Mouse (Mus musculus): ENCODE data around the gene Tarbp2. TPM values are rescaled to one million over a fixed set of nuclear protein-coding genes. Genes with fewer than 3 reads are reported as not detected.

Gene Tarbp2
- total RNA-seq, 2 experiments from 2014 or later, result 11.9 to 19.7 TPM

- 0 out of 2 replicates have a peak, but pooled peaks have one; percentile 21 for ATAC-seq (replicated peaks; ENCODE audit: low FRiP score, poor library complexity, severe bottlenecking)
Observed at GRCm38 (mm10) chr15:102503924-102504782, 13.8 kb upstream of the Tarbp2 start.

DNA sequence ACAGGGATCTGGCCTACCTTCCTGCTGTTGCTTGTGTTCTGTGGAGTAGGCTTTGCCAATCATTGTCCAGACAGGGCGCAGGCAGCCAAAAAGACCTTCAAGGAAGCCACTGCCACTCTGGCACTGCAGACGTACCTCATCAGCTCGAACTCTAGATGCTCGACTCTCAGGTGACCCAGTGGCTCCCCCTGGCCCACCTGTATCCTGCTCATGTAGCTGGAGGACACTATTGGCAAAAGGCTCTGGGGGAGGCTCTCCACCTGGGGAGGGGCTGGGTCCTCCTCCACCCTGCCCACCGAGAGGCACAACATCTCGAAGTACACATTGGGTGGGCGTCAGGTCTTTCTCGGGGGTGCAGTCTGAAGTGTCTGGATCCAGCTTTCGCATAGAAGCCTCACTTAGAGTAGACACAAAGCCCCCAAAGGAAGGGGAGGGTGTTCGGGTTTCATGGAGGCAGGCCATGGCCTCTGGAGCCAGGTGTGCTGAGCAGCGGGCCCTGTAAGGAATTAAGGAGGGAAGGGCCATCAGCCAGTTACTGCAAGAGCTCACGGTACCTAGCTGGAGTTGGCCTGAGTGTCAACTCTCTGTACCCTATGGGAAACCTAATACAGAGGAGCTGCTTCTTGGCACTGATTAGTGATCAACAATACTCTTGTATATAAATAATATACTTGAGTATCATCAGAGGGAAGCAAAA is 12.8 kb upstream of the Tarbp2 start:
- no peak for ATAC-seq (replicated peaks; ENCODE audit: low FRiP score, poor library complexity, severe bottlenecking)

GRCm38 (mm10) chr15:102505770-102506463 is 12.1 kb upstream of the Tarbp2 start:
- ATAC-seq (replicated peaks; ENCODE audit: low FRiP score, poor library complexity, severe bottlenecking), result no peak

DNA sequence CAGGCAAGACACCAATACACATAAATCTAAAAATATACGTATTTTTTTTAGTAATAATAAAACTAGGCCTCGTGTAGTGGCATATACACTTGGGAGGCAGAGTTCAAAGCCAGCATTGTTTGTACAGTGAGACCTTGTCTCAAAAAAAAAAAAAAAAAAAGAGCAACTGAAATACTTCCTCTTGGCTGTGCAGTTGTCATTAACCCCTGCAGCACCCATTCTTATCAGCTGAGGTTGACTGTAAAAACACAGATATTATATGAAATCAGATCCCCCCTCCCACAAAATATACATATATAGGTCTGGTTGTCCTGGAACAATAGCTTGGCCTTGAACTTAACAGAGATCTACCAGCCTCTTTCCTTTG is 11.5 kb upstream of the Tarbp2 start:
- ATAC-seq (replicated peaks; ENCODE audit: low FRiP score, poor library complexity, severe bottlenecking), result no peak

GRCm38 (mm10) chr15:102506864-102507263 is 11.1 kb upstream of the Tarbp2 start:
- ATAC-seq (replicated peaks; ENCODE audit: low FRiP score, poor library complexity, severe bottlenecking), result no peak

DNA sequence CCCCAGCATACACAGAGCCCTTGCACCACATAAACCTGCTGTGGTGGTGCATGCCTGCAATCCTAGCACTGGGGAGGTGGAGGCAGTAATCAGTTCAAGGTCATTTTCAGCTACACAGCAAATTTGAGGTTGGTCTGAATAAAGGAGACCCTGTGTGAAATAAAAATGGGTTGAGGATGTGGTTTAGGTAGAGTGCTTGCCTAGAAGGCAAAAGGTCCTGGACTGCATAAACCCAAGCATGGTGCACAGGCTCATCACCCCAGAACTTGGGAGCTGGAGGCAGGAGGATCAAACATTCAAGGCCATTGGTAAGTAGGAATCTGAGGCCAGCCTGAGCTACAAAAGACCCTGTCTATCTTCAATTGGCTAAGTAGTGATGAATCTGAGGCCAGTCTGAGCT is 10.4 kb upstream of the Tarbp2 start:
- no peak for ATAC-seq (replicated peaks; ENCODE audit: low FRiP score, poor library complexity, severe bottlenecking)

DNA sequence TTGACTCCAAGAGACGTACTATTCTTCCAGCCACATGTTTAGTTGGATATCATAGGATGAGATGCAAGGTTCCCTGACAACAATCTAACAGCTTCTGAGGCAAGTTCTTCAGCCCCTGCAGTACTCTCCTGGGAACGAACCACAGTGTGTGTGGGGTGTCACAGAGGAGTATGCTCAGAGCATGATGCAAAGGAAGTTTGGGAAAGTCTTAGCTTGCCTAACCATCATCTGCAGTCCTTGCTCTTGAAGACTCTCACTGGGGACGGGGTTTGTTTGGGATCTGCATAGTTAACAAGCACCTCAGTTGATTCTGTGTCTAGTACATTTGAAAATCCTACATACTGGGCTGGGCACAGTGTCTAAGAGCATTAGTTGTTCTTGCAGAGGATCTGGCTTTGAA is 9.7 kb upstream of the Tarbp2 start:
- no peak for ATAC-seq (replicated peaks; ENCODE audit: low FRiP score, poor library complexity, severe bottlenecking)

DNA sequence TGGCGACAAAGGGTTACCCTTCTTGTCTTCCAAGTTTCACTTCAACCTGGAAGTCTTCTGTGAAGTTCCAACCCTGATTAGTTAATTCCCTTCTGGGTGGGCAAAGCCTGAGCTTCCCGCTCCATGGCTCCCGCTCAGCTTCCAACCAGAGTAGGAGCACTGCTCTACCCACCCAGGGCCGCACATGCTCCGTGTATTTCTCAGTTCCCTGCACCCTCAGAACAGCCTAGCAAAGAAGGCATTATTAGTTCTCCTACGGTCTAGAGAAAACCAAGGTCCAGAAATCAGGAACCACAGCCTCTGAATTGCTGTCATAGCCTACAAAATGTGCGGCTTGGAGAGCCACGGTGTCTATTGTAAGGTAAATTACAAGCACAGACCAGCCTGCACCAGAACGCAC is 7.9 kb upstream of the Tarbp2 start:
- ATAC-seq (replicated peaks; ENCODE audit: low FRiP score, poor library complexity, severe bottlenecking), result no peak

DNA sequence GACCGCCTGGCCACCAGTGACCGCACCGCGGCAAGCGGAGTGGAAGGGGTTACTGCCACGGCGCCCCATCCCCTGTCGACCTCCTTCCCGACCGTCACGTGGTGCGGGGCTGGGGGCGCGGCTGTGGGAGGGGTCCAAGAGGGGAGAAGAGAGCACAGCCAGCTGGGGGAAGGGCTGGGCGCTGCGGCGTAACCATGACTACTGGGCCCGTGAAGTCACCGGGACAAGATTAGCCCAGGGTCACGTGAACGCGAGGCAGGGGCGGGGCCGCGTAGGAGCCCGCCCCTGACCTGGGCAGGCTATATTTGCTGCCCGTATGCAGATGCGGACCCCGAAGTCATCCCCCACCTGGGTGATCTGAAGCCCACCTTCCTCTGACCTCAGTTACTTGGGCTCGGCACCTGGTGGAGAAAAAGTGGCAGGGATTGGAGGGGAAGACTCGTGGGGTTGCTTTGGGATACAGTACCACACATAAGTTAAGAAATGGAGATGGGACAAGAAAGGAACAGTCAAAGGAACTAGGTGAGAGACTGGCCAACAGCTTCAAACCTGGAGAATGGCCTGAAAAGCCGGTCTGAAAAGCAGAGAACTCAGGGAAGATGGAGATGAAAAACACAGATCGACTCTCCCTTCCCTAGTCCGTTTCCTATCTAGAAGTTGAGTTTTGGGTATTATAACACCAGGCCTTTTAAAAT is 7.3 kb upstream of the Tarbp2 start:
- ATAC-seq (replicated peaks; ENCODE audit: low FRiP score, poor library complexity, severe bottlenecking), result peak; percentile 86

DNA sequence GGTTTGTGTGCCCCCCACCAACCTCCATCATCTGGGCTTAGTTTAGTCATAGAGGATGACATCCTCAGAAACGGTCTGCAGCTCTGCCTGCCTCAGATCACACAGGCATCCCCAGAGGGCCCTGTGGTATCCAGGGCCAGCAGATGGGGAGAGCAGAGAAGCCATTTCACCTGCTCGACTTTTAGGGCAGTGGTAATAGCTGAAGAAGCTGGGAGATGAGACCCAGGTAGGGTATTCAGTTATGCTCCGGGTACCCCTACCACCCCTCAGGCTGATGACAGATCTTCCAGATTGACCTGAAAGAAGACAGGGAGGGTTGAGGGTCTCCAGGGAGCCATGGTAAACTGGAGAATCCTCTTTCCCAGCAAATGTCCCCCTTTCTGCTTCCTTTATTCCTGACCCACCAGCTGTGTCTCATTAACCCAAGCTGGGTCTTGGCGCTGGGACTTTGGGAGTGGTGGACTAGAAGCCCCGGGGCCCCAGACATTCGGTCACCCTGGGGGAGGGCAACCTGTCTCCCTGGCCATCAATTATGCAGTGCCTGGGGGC is 6.6 kb upstream of the Tarbp2 start:
- ATAC-seq (replicated peaks; ENCODE audit: low FRiP score, poor library complexity, severe bottlenecking), result no peak

GRCm38 (mm10) chr15:102512010-102512409 is 6.0 kb upstream of the Tarbp2 start:
- no peak for ATAC-seq (replicated peaks; ENCODE audit: low FRiP score, poor library complexity, severe bottlenecking)

GRCm38 (mm10) chr15:102512471-102512870 is 5.5 kb upstream of the Tarbp2 start:
- ATAC-seq (replicated peaks; ENCODE audit: low FRiP score, poor library complexity, severe bottlenecking), result no peak

DNA sequence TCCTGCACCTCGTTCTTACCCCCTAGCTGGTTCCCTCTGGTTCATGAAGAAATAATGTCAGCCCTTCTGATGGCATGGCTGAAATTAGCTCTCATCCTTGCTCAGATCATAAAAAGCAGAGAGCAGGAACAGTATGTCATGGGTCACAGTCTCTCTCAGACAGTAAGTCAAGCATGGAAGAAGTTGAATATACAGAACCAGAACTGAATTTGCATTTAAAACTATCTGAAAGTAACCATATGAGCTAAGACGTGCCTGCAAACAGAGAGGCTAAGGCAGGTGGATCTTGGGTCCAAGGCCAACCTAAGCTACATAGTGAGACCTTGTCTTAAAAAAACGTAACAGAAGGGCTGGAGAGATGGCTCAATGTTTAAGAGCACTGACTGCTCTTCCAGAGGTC is 5.0 kb upstream of the Tarbp2 start:
- ATAC-seq (replicated peaks; ENCODE audit: low FRiP score, poor library complexity, severe bottlenecking), result no peak

GRCm38 (mm10) chr15:102515261-102515660 is 2.7 kb upstream of the Tarbp2 start:
- no peak for ATAC-seq (replicated peaks; ENCODE audit: low FRiP score, poor library complexity, severe bottlenecking)

DNA sequence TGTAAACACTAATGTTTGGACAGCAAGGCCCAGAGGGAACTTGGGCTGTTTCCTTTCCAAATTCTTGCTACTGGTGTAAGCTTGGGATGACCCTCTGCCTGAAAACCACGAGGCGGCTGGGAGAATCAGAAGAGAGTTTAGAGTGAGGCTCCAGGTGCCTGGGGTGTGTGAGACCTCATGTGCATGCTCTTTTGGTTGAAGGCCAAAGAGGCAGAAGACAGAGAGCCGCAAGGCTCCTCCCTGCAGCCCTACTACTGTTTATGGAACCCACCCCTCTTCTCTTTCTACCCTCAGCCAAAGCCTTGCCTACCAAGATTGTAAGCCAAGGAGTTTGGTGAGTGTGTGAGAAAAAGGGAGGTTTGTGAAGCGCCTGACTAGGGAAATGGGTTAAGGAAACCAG is 2.2 kb upstream of the Tarbp2 start:
- no peak for ATAC-seq (replicated peaks; ENCODE audit: low FRiP score, poor library complexity, severe bottlenecking)

- no peak for ATAC-seq (replicated peaks; ENCODE audit: low FRiP score, poor library complexity, severe bottlenecking)
Observed at GRCm38 (mm10) chr15:102516293-102516692, 1.7 kb upstream of the Tarbp2 start.

GRCm38 (mm10) chr15:102516728-102517404 is 1.1 kb upstream of the Tarbp2 start, which contains the start of gene Map3k12:
Gene Map3k12 (minus strand): TSS chr15:102517064.
- ATAC-seq (replicated peaks; ENCODE audit: low FRiP score, poor library complexity, severe bottlenecking), result peak; percentile 40

- no peak for ATAC-seq (replicated peaks; ENCODE audit: low FRiP score, poor library complexity, severe bottlenecking)
Observed at GRCm38 (mm10) chr15:102517631-102517975, 389 bp upstream of the Tarbp2 start.

DNA sequence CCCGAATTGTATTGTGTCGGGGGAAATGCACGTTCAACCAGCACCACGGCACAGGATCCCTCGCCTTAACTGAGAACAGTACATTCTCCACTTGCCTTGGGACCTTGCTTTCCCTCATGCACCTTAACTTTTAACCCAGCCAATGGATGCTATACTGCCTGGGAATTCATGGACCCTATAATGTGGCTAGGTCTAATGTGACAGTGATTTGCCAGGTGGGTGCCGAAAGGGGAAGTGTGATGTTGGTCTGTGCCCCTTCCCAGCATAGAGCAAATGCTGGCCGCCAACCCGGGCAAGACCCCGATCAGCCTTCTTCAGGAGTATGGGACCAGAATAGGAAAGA is 838 bp downstream of the Tarbp2 start:
- ATAC-seq (replicated peaks; ENCODE audit: low FRiP score, poor library complexity, severe bottlenecking), result peak; percentile 1; the same call in 1 of the 2 replicates
